Mouse (Mus musculus) embryo, embryonic 9.5 days (tissue): ENCODE measurements at regions not wholly inside any gene's neighbourhood (a gene's known extent, or its start where the extent isn't known, plus 50 kb on each side); places are given as distances from the start of the nearest gene placed in this dataset.

ENCODE experiments used
- DNase-seq: peaks from one replicate; pipeline ENCODE4 v3.0.0-alpha.2; 2017; ENCODE audit errors: extremely low spot score

DNA sequence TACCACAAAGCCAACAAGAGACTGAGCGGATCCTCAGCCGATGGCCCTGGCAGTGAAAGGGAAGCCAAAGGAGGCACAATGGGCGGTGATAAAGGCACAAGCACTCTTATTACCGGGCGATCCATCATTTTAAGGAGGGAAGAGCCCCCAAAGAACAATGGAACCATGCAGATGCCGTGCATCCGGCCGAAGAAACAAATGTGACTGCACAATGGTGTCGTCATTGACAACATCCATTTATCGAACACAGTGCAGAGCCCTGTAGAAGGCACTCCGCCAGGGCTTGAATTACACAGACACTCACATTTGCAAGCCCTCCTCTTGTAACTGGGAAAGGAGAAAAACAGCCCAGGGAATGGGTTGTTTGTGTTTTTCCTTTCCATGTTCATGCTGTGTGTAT lies 80.7 kb upstream of the Atp5g3 start:
- no peak for DNase-seq

DNA sequence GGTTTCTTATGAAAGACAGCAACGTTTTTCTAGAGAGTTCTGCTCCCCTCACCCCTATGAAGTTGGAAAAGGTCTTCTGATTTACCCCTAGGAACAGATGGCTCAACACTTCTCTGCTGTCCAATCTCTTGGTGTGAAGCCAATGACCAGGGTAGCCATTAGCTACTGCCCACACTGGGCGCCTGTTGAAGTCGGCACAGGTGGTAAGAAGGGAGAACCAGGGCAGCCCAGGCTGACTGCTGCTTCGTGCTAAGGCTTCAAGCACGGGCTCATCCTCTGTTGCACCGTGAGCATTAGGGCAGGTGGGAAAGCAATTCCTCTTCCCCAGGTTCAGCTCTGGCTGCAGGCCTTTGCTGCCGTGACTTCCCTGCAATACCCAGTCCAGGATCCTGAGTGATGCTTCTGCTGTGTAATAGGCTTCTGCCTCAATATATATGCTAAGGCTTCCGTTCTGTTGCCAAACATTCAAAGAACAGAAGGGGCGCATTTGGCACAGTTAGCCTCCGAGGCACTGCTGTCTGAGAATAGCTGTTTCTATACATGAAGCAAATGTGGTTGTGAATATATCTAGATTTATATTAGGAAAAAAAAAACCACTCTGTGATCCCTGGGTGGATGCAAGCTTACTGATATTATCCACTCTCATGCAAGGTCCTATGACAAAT lies 76.4 kb upstream of the Atp5g3 start:
- DNase-seq: no peak

- no peak for DNase-seq
Measured at GRCm38 (mm10) chr2:73985911-73986250, 74.8 kb upstream of the Atp5g3 start.

- no peak for DNase-seq
Measured at GRCm38 (mm10) chr2:73985238-73985910, 74.2 kb upstream of the Atp5g3 start.

GRCm38 (mm10) chr2:73983166-73983565 lies 72.0 kb upstream of the Atp5g3 start:
- DNase-seq: peak; percentile 10

DNA sequence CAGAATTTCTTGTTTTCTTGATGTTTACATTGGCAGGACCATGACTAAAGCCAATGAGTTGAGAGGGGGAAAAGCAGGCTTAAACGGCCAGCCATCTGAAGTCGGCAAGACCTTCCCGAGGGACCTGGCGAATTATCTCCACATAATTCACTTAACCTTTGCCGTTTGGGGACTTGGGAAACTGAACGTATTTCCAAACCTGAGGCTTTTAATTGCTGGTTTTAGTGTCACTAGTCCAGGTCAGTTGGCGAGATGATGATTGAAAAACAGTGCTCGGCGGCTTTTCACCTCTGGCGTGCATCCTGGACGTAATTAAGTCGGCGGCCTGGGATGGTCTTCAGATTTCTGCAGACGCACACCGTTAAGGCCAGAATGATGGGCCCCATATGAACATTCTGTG lies 66.9 kb upstream of the Atp5g3 start:
- peak; percentile 29 for DNase-seq

- no peak for DNase-seq
Measured at GRCm38 (mm10) chr2:73973774-73974173, 62.6 kb upstream of the Atp5g3 start.

DNA sequence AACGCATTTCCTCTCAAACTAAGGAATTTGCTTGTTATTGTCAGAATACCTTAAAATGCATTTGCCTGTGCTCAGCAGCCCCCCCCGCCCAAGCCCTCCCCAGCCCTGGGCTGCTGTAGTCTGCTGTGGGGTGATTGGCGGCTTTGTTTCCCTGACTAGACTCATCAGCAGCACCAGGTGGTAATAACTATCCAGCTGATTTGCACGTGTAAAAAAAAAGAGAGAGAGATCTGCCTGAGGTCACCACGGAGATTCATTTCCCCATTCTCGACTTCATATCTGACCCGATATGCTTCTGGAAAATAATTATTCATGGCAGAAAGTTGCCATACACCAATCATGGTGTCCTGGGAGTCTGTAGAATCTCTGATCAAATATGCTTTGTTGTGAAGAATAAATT lies 56.5 kb upstream of the Atp5g3 start:
- no peak for DNase-seq

DNA sequence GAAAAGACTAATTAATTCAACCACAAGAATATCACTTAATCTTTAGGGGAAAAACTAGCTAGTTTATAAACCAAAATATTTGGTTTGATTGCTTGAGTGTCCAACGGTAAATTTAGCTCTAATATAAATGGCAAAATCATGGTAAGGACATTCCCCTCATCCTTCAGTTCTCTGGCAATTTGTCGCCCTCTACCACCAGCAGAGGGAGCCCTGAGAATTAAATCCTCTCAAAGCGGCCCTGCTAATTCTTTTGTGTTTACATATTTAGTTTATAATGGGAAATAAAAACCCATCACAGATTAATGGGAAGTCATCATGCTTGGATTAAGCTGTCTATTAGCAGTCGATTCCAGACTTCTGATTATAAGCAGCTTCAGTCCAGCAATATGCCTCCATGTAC lies 54.5 kb upstream of the Atp5g3 start:
- peak; percentile 41 for DNase-seq
